Mouse (Mus musculus) pancreas, adult 10 weeks (tissue): ENCODE data around the gene Rnf126. TPM values are rescaled to one million over a fixed set of nuclear protein-coding genes. Genes with fewer than 3 reads are reported as not detected.

Experiments used
- polyA plus RNA-seq: library from polyadenylated mRNA; stranded (reverse); fragments of 350-450 nt; fragmentation: Illumina TruSeq; extraction: RNeasy Lipid Tissue Mini Kit (QIAGEN cat#74804); gene quantifications from one replicate; pipeline ENCODE4 v1.2.3, GENCODE M21; 2015; ENCODE audit warnings: low read depth, low replicate concordance; ENCODE audit not compliant: insufficient read depth

The Rnf126 gene
- 22.3 TPM for polyA plus RNA-seq

GRCm38 (mm10) chr10:79766508-79767325, at the start of gene Rnf126:
Rnf126 (minus strand) TSS chr10:79766952.

GRCm38 (mm10) chr10:79793051-79793737, 26.4 kb upstream of the Rnf126 start, which contains the start of gene Palm:
Palm (plus strand) TSS chr10:79793572.

GRCm38 (mm10) chr10:79790861-79791260, 24.1 kb upstream of the Rnf126 start, which contains the start of gene Prss57:
Prss57 (minus strand) TSS chr10:79790961.

GRCm38 (mm10) chr10:79777103-79777531, 10.4 kb upstream of the Rnf126 start, which contains the start of gene Fstl3:
Fstl3 (plus strand) TSS chr10:79777272.

GRCm38 (mm10) chr10:79754856-79755516, 11.8 kb downstream of the Rnf126 start, which contains the start of gene Fgf22:
Fgf22 (plus strand) TSS chr10:79755076.

GRCm38 (mm10) chr10:79745898-79746773, 20.6 kb downstream of the Rnf126 start, which contains the start of gene Polrmt:
Polrmt (minus strand) TSS chr10:79746581.

GRCm38 (mm10) chr10:79716254-79716987, 50.3 kb downstream of the Rnf126 start, which contains the start of gene Hcn2:
Hcn2 (plus strand) TSS chr10:79716634.

Other genes with a start within 250 kb of the Rnf126 start
- 7.3 TPM for gene Plpp2, start 233.2 kb downstream of the Rnf126 start, polyA plus RNA-seq
- gene Mier2, start 211.8 kb downstream of the Rnf126 start, polyA plus RNA-seq: 10.7 TPM
- not detected for gene Theg, start 179.6 kb downstream of the Rnf126 start, polyA plus RNA-seq
- 0.61 TPM for gene C2cd4c, start 152.9 kb downstream of the Rnf126 start, polyA plus RNA-seq
- 3.3 TPM for gene Shc2, start 129.0 kb downstream of the Rnf126 start, polyA plus RNA-seq
- gene Odf3l2, start 121.2 kb downstream of the Rnf126 start, polyA plus RNA-seq: not detected
- gene Madcam1, start 102.4 kb downstream of the Rnf126 start, polyA plus RNA-seq: not detected
- gene Tpgs1, start 97.6 kb downstream of the Rnf126 start, polyA plus RNA-seq: 4.6 TPM
- gene Cdc34, start 84.8 kb downstream of the Rnf126 start, polyA plus RNA-seq: 47.7 TPM
- gene Gzmm, start 77.9 kb downstream of the Rnf126 start, polyA plus RNA-seq: 0.74 TPM
- 168 TPM for gene Bsg, start 62.5 kb downstream of the Rnf126 start, polyA plus RNA-seq
- 0.83 TPM for gene Hcn2, start 50.3 kb downstream of the Rnf126 start, polyA plus RNA-seq
- gene Polrmt, start 20.4 kb downstream of the Rnf126 start, polyA plus RNA-seq: 29.7 TPM
- not detected for gene Fgf22, start 11.9 kb downstream of the Rnf126 start, polyA plus RNA-seq
- 7.2 TPM for gene Fstl3, start 10.3 kb upstream of the Rnf126 start, polyA plus RNA-seq
- not detected for gene Prss57, start 24.0 kb upstream of the Rnf126 start, polyA plus RNA-seq
- 13.2 TPM for gene Palm, start 26.6 kb upstream of the Rnf126 start, polyA plus RNA-seq
- gene Misp, start 54.0 kb upstream of the Rnf126 start, polyA plus RNA-seq: 1.3 TPM
- gene Ptbp1, start 87.5 kb upstream of the Rnf126 start, polyA plus RNA-seq: 39.5 TPM
- gene Prtn3, start 107.5 kb upstream of the Rnf126 start, polyA plus RNA-seq: 1.1 TPM
- gene Plppr3, start 107.7 kb upstream of the Rnf126 start, polyA plus RNA-seq: 2.6 TPM
- gene Elane, start 119.3 kb upstream of the Rnf126 start, polyA plus RNA-seq: not detected
- gene Cfd, start 123.9 kb upstream of the Rnf126 start, polyA plus RNA-seq: 168 TPM
- 4.0 TPM for gene Med16, start 142.0 kb upstream of the Rnf126 start, polyA plus RNA-seq
- not detected for gene Gm26602, start 143.9 kb upstream of the Rnf126 start, polyA plus RNA-seq
- not detected for gene Kiss1r, start 150.0 kb upstream of the Rnf126 start, polyA plus RNA-seq
- gene R3hdm4, start 154.3 kb upstream of the Rnf126 start, polyA plus RNA-seq: 19.0 TPM
- 1.0 TPM for gene Arid3a, start 160.1 kb upstream of the Rnf126 start, polyA plus RNA-seq
- 6.9 TPM for gene Wdr18, start 193.2 kb upstream of the Rnf126 start, polyA plus RNA-seq
- not detected for gene Grin3b, start 203.8 kb upstream of the Rnf126 start, polyA plus RNA-seq
- gene Tmem259, start 217.4 kb upstream of the Rnf126 start, polyA plus RNA-seq: 36.8 TPM
- gene Cnn2, start 221.6 kb upstream of the Rnf126 start, polyA plus RNA-seq: 13.6 TPM
- gene Abca7, start 229.5 kb upstream of the Rnf126 start, polyA plus RNA-seq: 6.0 TPM
- gene Arhgap45, start 249.7 kb upstream of the Rnf126 start, polyA plus RNA-seq: 4.5 TPM